Mouse (Mus musculus): Measurements from ENCODE around the gene Tuba4a. TPM values are rescaled to one million over a fixed set of nuclear protein-coding genes. Genes with fewer than 3 reads are reported as not detected.
A peak's percentile ranks its signal among the peaks of the same experiment; 100 is the strongest.

The Tuba4a gene
- polyA plus RNA-seq, 1 experiment from 2014 or later: 86.5 TPM

- DNase-seq (ENCODE audit: low spot score) (no peak), ATAC-seq (replicated peaks; ENCODE audit: low FRiP score, low TSS enrichment, low read depth) (no peak)
- Histone ChIP-seq H3K4me2 (ENCODE audit: low read length) (no peak overlapping the region), H3K9me3 (ENCODE audit: control insufficient read depth, low read length) (no peaks in the 10 kb centered on the region), H3K27ac (ENCODE audit: low read depth) (no peak overlapping the region), H3K27me3 (replicated peaks; ENCODE audit: control insufficient read depth, insufficient read depth, low read length) (no peaks in the 10 kb centered on the region), H3K9ac (ENCODE audit: low read length) (no peak overlapping the region), H3K36me3 (ENCODE audit: control insufficient read depth, insufficient read depth, low read length) (peaks cover 56% of the 10 kb centered on the region), H3K4me3 (ENCODE audit: low read depth, low read length) (no peak overlapping the region), H3K4me1 (replicated peaks; ENCODE audit: control insufficient read depth, insufficient read depth, low read length) (peaks cover 9% of the 10 kb centered on the region)
These were observed 32.5 kb downstream of the Tuba4a start for GRCm38 (mm10) chr1:75187126-75187525.

GRCm38 (mm10) chr1:75185495-75185894, 34.2 kb downstream of the Tuba4a start:
- Histone ChIP-seq H3K4me1 (replicated peaks; ENCODE audit: control insufficient read depth, insufficient read depth, low read length) (peaks cover 4% of the 10 kb centered on the region), H3K27me3 (replicated peaks; ENCODE audit: control insufficient read depth, insufficient read depth, low read length) (no peaks in the 10 kb centered on the region), H3K4me3 (ENCODE audit: low read depth, low read length) (no peak overlapping the region), H3K4me2 (ENCODE audit: low read length) (no peak overlapping the region), H3K27ac (ENCODE audit: low read depth) (no peak overlapping the region), H3K36me3 (ENCODE audit: control insufficient read depth, insufficient read depth, low read length) (peaks cover 56% of the 10 kb centered on the region), H3K9ac (ENCODE audit: low read length) (no peak overlapping the region), H3K9me3 (ENCODE audit: control insufficient read depth, low read length) (no peaks in the 10 kb centered on the region)
- ATAC-seq (replicated peaks; ENCODE audit: low FRiP score, low TSS enrichment, low read depth) (no peak), DNase-seq (ENCODE audit: low spot score) (no peak)
- 90% methylated on average over 11 of the region's 11 CpGs for WGBS

GRCm38 (mm10) chr1:75182160-75182559, 37.5 kb downstream of the Tuba4a start:
- Histone ChIP-seq H3K4me1 (replicated peaks; ENCODE audit: control insufficient read depth, insufficient read depth, low read length) (peaks cover 5% of the 10 kb centered on the region; the same call in 1 of the 2 replicates), H3K9ac (ENCODE audit: low read length) (no peak overlapping the region), H3K9me3 (ENCODE audit: control insufficient read depth, low read length) (no peaks in the 10 kb centered on the region), H3K27ac (ENCODE audit: low read depth) (no peak overlapping the region), H3K36me3 (ENCODE audit: control insufficient read depth, insufficient read depth, low read length) (peaks cover 51% of the 10 kb centered on the region), H3K4me3 (ENCODE audit: low read depth, low read length) (no peak overlapping the region), H3K4me2 (ENCODE audit: low read length) (no peak overlapping the region), H3K27me3 (replicated peaks; ENCODE audit: control insufficient read depth, insufficient read depth, low read length) (no peaks in the 10 kb centered on the region)
- DNase-seq (ENCODE audit: low spot score): no peak
- 81% methylated on average over 4 of the region's 4 CpGs for WGBS
- ATAC-seq (replicated peaks; ENCODE audit: low FRiP score, low TSS enrichment, low read depth): no peak

- Histone ChIP-seq H3K4me3 (ENCODE audit: low read depth, low read length) (no peak overlapping the region), H3K27me3 (replicated peaks; ENCODE audit: control insufficient read depth, insufficient read depth, low read length) (no peaks in the 10 kb centered on the region), H3K36me3 (ENCODE audit: control insufficient read depth, insufficient read depth, low read length) (peaks cover 47% of the 10 kb centered on the region), H3K4me2 (ENCODE audit: low read length) (no peak overlapping the region), H3K9me3 (ENCODE audit: control insufficient read depth, low read length) (no peaks in the 10 kb centered on the region), H3K27ac (ENCODE audit: low read depth) (no peak overlapping the region), H3K4me1 (replicated peaks; ENCODE audit: control insufficient read depth, insufficient read depth, low read length) (peaks cover 5% of the 10 kb centered on the region; the same call in 1 of the 2 replicates), H3K9ac (ENCODE audit: low read length) (no peak overlapping the region)
- WGBS: 84% methylated on average over 4 of the region's 4 CpGs
- ATAC-seq (replicated peaks; ENCODE audit: low FRiP score, low TSS enrichment, low read depth): no peak
- DNase-seq (ENCODE audit: low spot score): no peak
These were observed 38.2 kb downstream of the Tuba4a start for GRCm38 (mm10) chr1:75181377-75181870.

- WGBS: 27% methylated on average over 7 of the region's 7 CpGs
- no peak overlapping the region for H3K27ac ChIP-seq (ENCODE audit: low read depth)
These were observed 38.9 kb downstream of the Tuba4a start for GRCm38 (mm10) chr1:75180741-75181140.

GRCm38 (mm10) chr1:75180105-75180590, 39.5 kb downstream of the Tuba4a start, which contains the start of gene Abcb6:
Gene Abcb6 (minus strand): TSS chr1:75180392.
- Histone ChIP-seq H3K4me1 (replicated peaks; ENCODE audit: control insufficient read depth, insufficient read depth, low read length) (peaks cover 5% of the 10 kb centered on the region; the same call in 1 of the 2 replicates), H3K27me3 (replicated peaks; ENCODE audit: control insufficient read depth, insufficient read depth, low read length) (no peaks in the 10 kb centered on the region), H3K4me3 (ENCODE audit: low read depth, low read length) (peak within 1 kb of the TSS; percentile 66), H3K9me3 (ENCODE audit: control insufficient read depth, low read length) (no peaks in the 10 kb centered on the region), H3K36me3 (ENCODE audit: control insufficient read depth, insufficient read depth, low read length) (peaks cover 44% of the 10 kb centered on the region), H3K4me2 (ENCODE audit: low read length) (peak within 1 kb of the TSS; percentile 91), H3K27ac (ENCODE audit: low read depth) (no peak within 1 kb of the TSS), H3K9ac (ENCODE audit: low read length) (peak within 1 kb of the TSS; percentile 51)
- ATAC-seq (replicated peaks; ENCODE audit: low FRiP score, low TSS enrichment, low read depth) (peak; percentile 89), DNase-seq (ENCODE audit: low spot score) (peak; percentile 90)
- WGBS: under 1% methylated on average over 31 of the region's 31 CpGs

More at GRCm38 (mm10) chr1:75180741-75181140, 38.9 kb downstream of the Tuba4a start:
- H3K4me1 ChIP-seq (replicated peaks; ENCODE audit: control insufficient read depth, insufficient read depth, low read length): peaks cover 5% of the 10 kb centered on the region; the same call in 1 of the 2 replicates
- H3K9ac ChIP-seq (ENCODE audit: low read length): no peak overlapping the region
- peaks cover 45% of the 10 kb centered on the region for H3K36me3 ChIP-seq (ENCODE audit: control insufficient read depth, insufficient read depth, low read length)
- no peaks in the 10 kb centered on the region for H3K27me3 ChIP-seq (replicated peaks; ENCODE audit: control insufficient read depth, insufficient read depth, low read length)
- DNase-seq (ENCODE audit: low spot score) (no peak), ATAC-seq (replicated peaks; ENCODE audit: low FRiP score, low TSS enrichment, low read depth) (no peak)
- no peaks in the 10 kb centered on the region for H3K9me3 ChIP-seq (ENCODE audit: control insufficient read depth, low read length)
- peak overlapping the region; percentile 66; the same call in 1 of the 2 replicates for H3K4me3 ChIP-seq (ENCODE audit: low read depth, low read length)
- H3K4me2 ChIP-seq (ENCODE audit: low read length): peak overlapping the region; percentile 91

GRCm38 (mm10) chr1:75179334-75180104, 40.1 kb downstream of the Tuba4a start:
- H3K4me2 ChIP-seq (ENCODE audit: low read length): peak overlapping the region; percentile 91
- WGBS: 6% methylated on average over 23 of the region's 23 CpGs
- H3K9ac ChIP-seq (ENCODE audit: low read length): peak overlapping the region; percentile 51
- H3K9me3 ChIP-seq (ENCODE audit: control insufficient read depth, low read length): no peaks in the 10 kb centered on the region
- H3K27me3 ChIP-seq (replicated peaks; ENCODE audit: control insufficient read depth, insufficient read depth, low read length): no peaks in the 10 kb centered on the region
- peaks cover 38% of the 10 kb centered on the region for H3K36me3 ChIP-seq (ENCODE audit: control insufficient read depth, insufficient read depth, low read length)
- H3K4me1 ChIP-seq (replicated peaks; ENCODE audit: control insufficient read depth, insufficient read depth, low read length): peaks cover 5% of the 10 kb centered on the region; the same call in 1 of the 2 replicates
- H3K27ac ChIP-seq (ENCODE audit: low read depth): no peak overlapping the region
- DNase-seq (ENCODE audit: low spot score) (no peak), ATAC-seq (replicated peaks; ENCODE audit: low FRiP score, low TSS enrichment, low read depth) (peak; percentile 36)
- H3K4me3 ChIP-seq (ENCODE audit: low read depth, low read length): peak overlapping the region; percentile 66

GRCm38 (mm10) chr1:75168472-75169464, 50.9 kb downstream of the Tuba4a start, which contains the start of gene Zfand2b:
Gene Zfand2b (plus strand): TSS chr1:75168646.
- H3K9ac ChIP-seq (ENCODE audit: low read length): peak within 1 kb of the TSS; percentile 58
- ATAC-seq (replicated peaks; ENCODE audit: low FRiP score, low TSS enrichment, low read depth): peak; percentile 99
- WGBS: under 1% methylated on average over 59 of the region's 59 CpGs

More at GRCm38 (mm10) chr1:75168472-75169464, 50.9 kb downstream of the Tuba4a start, which contains the start of gene Zfand2b:
- Histone ChIP-seq H3K9me3 (ENCODE audit: control insufficient read depth, low read length) (no peaks in the 10 kb centered on the region), H3K4me3 (ENCODE audit: low read depth, low read length) (peak within 1 kb of the TSS; percentile 76), H3K36me3 (ENCODE audit: control insufficient read depth, insufficient read depth, low read length) (peaks cover 39% of the 10 kb centered on the region), H3K27me3 (replicated peaks; ENCODE audit: control insufficient read depth, insufficient read depth, low read length) (no peaks in the 10 kb centered on the region), H3K4me2 (ENCODE audit: low read length) (peak within 1 kb of the TSS; percentile 67), H3K27ac (ENCODE audit: low read depth) (peak within 1 kb of the TSS; percentile 67), H3K4me1 (replicated peaks; ENCODE audit: control insufficient read depth, insufficient read depth, low read length) (peaks cover 4% of the 10 kb centered on the region; the same call in 1 of the 2 replicates)
- DNase-seq (ENCODE audit: low spot score): peak; percentile 99
